Mouse (Mus musculus) left cerebral cortex, postnatal 14 days (tissue): ENCODE results near the gene Zfp446. TPM values are rescaled to one million over a fixed set of nuclear protein-coding genes. Genes with fewer than 3 reads are reported as not detected.
"Not testable (repeated sequence)": the region's sequence is repeated elsewhere in the genome, so short reads cannot be mapped to it uniquely, and the experiment has no call there.

Experiments
- DNase-seq, 2 experiments: peaks; one replicate each; pipeline ENCODE4 v3.0.0; 2021 to 2022; ENCODE audit warnings: low spot score in 2 of 2, mixed read lengths in 1 of 2
- intact Hi-C: fragments of 180-260 bp; cut with DNase I; formaldehyde crosslinking; loops from one replicate; pipeline ENCODE4 v1.15.1; 2025
- long read RNA-seq, 2 experiments: library from polyadenylated mRNA; stranded (forward); transcript quantifications; one replicate each; pipeline ENCODE4 v2.0.0; 2021
- total RNA-seq, 2 experiments: library from RNA; stranded (reverse); gene quantifications; 2 replicates each; pipeline ENCODE4 v1.2.3; 2021

Zfp446 gene
- 1 to 10 TPM; 7.1 to 8.5 TPM for total RNA-seq
- long read RNA-seq, experiment 1, partial matches to known transcripts, result 2 of 6 reads
- long read RNA-seq, experiment 1, other reads (novel, unspliced or antisense), result 3 of 6 reads
- long read RNA-seq, experiment 2, partial matches to known transcripts, result 0 of 1 reads
- long read RNA-seq, experiment 2, other reads (novel, unspliced or antisense), result 1 of 1 reads

DNA sequence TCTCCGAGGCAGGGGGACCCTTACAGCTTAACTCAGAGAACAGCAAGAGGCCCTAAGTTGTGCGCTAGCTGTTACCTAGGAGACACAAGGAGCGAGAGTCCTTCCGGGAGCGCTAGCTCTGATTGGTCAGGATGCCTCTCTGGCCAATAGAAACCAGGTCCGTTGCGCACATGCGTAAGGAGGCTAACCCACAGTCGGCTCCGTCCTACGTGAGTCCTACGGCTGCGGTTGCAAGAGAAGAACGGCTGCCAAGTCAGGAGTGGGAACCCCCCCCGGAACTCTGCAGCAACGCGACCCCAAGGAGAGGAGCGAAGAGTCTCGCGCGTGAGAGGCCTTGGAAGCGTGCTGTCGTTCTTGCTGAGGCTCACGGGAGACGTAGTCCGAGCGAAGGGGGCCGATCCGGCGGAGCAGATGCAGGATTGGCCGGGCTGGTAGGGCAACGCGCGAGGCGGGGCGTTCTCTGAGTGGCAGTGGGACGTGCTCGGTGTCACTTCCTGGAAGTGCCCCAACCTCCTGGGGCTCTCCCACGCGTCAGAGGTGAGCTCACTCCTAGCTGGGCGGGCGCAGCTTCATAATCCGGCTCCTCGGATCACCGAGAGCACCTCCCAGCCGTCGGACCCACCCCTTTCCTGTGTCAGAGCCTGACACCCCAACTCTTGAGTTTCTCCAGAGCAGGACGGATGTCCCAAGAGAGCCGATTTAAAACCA is at the start of gene Zfp446:
Gene Zfp446, plus strand, starts transcription at position 167 of the 708 bp plus-strand sequence.
- intact Hi-C loops, result no loop called here
- DNase-seq, result peak; percentile 99

DNA sequence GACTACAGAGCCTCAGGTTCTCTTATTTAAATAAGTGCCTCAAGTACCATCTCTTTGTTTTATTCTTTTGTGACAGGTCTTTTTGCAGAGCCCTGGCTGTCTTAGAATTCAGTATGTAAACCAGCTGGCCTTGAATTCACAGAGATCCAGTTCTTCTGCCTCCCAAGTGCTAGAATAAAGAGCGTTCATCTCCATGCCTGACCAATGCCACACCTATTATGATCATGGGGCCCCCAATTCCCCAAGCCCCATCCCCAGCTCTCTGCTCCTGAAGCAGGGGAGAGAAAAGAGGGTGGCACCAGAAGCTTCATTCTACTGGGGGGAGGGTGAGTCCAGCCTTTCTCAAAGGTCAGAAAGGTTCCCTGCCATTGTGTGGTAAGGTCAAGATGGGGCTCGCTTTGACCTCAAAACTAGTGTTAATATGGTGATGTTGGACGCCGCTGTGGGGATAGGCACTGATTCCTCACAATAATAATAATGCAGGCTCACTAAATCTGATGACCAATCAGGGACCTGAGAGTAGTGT is 44.0 kb upstream of the Zfp446 start:
- intact Hi-C loops, result no loop called here
- DNase-seq, result no peak

DNA sequence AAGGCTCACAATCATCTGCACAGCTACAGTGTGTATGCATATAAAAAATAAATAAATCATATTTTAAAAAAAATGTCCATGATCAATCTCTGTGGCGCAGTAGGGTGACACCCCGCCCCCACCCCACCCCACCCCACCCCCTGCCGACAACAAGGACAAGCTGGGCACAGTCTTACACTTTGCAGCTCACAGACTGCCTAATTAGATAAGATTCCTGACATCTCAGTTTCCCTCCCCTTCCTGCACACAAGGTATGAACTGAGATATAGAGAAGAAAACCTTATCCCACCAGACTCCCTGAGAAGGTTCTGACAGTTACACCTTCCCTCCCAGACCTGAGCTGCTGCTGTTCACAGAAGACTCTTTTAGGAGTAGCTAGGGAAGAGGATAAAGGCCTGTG is 42.8 kb upstream of the Zfp446 start:
- no peak for DNase-seq
- intact Hi-C loops, result no loop called here

DNA sequence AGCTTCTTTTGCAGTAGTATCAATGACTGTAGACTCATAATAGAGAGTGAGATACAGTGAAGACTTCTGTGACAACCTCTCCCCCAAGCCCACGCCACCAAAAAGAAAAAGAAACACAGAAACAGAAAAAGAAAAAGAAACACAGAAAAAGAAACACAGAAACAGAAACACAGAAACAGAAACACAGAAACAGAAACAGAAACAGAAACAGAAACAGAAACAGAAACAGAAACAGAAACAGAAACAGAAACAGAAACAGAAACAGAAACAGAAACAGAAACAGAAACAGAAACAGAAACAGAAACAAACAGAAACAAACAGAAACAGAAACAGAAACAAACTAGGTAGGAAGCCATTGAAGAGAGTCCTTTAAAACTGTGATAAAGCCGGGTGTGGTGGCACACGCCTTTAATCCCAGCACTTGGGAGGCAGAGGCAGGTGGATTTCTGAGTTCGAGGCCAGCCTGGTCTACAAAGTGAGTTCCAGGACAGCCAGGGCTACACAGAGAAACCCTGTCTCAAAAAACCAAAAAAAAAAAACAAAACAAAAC is 40.3 kb upstream of the Zfp446 start:
- DNase-seq, intact Hi-C loops: not testable (repeated sequence)

DNA sequence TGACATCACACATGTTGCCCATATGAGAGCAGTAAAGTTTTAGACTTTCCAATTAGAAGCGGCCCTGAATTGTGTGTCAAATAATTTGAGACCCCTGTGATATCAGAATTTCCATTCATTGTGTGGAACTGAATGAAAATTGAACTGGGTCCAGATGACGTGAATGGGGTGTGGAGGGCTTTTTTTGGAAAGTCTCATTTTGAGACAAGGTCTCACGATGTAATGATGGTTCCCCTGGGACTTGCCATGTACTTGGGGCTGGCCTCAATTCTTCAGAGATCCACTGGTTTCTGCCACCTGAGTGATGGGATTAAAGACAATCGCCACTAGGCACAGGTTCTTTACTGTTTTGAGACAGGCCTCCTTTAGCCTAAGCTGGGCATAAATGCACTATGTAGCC is 37.0 kb upstream of the Zfp446 start:
- intact Hi-C loops, result no loop called here
- DNase-seq, result no peak

DNA sequence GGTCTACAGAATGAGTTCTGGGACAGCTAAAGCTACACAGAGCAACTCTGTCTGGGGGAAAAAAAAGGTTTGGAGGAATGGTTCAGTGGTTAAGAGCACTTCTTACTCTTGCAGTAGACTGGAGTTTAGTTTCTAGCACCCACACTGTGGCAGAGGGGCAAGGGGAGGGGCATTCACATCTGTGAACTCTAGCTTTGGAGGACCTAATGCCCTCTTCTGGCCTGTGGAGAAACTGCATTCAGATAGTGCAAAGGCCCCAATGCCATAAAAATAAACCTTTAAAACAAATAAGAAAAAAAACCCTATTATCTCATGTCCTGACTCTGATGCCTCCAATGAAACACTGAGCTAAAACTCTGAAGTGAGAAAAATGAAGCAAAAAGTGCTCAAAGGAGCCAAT is 34.2 kb upstream of the Zfp446 start:
- intact Hi-C loops, result no loop called here

DNA sequence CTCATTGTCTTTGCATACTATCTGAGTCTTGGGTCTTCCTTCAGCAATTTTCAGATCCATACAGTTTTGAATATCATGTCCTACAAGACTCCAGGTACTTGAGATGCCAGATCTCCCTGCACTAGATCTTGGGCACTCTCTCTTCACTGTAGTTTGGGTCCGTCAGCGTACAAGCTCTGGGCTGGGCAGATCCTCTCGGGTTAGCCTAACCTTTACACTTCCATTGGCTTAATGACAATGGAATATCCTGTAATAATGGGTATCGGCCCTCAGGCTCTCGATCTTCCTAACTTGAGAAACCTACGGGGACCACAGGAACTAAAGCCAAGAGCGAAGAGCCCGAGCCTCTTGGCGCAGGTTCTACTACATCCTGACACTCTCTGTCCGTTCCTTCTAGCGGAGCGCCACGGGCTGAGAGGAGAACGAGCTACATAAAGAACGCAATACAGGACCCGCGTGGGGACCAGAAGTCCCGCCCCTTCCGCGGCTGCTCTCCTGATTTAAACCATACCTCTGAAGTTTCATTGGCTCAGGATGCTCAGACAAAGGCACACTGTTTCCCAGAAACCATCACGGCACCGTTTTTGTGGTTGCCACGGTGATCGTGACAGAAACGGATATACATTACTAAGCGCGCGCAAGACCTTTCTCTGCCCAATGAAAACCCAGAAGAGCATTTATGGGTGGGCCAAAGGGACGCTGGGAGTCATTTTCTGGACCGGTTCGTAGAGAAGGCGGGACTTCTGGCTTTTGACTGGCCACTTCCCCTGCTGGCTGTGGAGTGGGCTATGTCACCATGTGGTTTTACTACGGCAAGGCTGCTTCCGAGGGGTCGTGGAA is 28.4 kb upstream of the Zfp446 start:
- intact Hi-C loops, result no loop called here
- DNase-seq, result peak; percentile 97 to 98

More for the DNA sequence above, 34.2 kb upstream of the Zfp446 start:
- no peak for DNase-seq

DNA sequence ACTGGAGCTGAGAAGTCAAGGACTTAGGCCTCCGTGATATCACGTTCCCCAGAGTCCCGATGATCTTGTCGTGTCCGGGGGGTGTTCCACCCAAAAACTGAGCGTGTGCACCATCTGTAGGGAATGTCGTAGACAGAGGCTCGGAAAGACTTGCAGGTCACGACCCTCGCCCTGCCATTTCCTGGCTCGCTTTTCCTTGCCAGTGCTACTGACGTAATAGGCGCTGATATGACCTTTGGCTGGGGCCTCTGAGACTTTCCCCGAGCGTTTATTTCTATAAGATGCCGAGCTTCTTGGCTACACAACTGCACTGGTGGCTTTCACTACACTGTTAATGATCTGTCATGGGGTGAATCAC is 27.8 kb upstream of the Zfp446 start:
- DNase-seq, result no peak
- intact Hi-C loops, result no loop called here

DNA sequence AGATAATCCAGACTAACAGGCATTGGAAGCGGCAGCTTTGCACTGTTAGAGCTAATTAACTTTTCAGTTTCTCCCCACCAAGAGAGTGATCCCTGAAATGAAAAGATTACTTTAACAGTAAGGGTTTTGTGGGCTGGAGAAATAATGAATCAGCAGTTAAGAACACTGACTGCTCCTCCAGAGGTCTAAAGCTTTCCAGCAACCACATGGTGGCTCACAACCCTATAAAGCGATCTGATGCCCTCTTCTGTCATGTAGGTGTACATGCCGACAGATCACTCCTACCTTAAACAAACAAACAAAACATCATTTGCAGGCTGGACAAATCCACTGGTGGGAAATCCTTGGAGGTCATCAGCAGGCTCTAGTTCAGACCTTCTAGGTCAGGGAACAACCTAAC is 22.8 kb upstream of the Zfp446 start:
- intact Hi-C loops, result no loop called here
- no peak for DNase-seq

DNA sequence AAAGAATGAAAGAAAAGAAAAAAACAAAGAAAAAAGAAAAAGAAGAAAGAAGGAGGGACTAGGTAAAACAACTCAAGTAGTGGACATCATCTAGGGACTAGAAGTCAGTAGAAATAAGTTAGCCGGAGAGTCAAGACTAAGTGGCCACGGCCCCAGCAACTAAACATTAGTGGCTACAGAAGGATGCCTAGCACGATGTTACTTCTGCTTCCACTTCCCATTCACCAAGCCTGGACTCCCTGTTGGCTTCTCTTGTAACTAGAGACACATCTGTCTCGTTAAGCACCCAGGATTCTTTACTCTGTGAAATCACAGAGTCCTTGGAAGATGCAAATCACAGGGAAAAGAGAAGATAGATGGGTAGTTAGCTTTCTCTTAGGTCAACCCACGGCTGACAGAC is 20.1 kb upstream of the Zfp446 start:
- DNase-seq, result no peak

DNA sequence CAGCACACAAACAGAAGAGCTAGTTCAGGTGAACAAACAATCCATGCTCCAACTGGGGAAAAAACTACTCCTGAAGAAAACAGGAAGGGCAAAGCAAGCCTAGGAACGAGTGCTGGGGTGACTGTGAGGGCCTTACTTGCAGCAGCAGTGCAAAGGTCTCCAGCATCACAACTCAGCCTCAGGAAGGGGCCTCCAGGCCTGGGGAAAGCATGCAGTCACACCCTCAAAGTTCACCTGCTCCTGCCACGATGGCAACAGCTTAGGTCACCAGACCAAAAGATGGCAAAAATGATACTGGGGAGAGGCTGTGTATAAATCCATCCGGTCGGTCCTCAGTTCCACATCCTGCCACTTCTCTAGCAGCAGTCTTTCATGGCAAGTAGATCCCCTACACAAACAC is 18.7 kb upstream of the Zfp446 start:
- intact Hi-C loops, result no loop called here
- DNase-seq, result no peak

More for the DNA sequence above, 20.1 kb upstream of the Zfp446 start:
- intact Hi-C loops, result no loop called here

DNA sequence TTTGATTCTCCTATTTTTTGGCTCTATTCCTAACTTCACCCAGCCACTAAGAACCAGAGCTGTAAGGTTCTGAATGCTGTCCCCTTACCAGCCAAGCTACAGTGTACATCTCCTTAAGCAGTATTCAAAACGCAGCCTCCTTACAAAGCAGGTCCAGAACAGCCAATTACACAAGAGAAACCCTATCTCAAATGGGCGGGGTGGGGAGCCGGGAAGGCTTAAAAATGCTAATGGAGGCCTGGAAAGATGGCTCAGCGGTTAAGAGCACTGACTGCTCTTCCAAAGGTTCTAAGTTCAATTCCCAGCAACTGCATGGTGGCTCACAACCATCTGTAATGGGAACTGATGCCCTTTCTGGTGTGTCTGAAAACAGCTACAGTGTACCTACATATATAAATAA is 17.9 kb upstream of the Zfp446 start:
- no peak for DNase-seq
- intact Hi-C loops, result no loop called here

DNA sequence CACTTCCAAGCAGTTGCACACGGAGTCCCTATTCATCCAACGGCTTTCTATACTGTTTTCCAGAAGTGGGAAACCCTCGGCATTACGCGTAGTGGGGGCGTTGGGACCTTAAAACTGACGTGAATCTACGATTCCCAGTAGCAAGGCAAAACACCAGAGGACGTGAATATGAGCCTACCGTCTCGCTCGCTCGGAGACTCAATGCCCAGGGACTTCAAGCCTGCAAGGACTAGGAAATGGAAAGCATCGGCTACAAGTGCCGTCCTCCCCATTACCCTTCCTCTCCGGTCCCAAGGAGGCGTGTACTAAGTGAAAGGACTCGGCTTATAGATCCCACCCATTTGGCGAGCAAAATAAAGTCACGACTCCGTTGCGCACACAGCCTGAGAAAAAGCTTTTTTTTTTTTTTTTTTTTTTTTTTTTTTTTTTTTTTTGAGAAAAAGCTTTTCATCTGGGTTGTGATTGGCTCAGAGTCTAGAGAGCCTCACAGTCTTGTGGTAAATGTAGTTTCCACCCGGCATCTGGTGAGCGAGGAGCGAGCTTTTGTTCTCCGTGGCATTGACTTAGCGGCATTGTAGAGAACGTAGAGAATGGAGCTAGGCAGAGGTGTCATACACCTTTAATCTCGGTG is 16.0 kb upstream of the Zfp446 start:
- intact Hi-C loops, result no loop called here
- DNase-seq, result peak; percentile 66 to 75

DNA sequence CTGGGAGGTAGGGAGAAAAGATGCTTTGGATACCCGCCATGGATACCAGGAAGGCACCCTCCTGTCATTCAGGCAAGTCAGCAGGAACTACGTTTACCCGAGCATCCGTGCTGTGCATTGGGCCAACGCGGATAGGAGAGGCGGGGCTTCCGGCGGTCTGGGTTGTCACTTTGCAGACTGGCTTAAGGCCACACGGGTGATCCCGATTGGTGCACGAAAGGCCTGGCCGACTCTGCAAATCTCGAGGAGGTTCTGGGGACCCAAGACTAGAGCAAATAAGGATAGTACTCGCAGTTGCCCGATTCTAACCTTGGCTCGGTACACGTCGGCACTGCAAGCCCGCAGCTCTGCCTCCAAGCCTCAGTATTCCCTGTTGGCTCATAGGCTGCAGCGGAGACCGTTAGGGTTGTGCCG is 12.0 kb upstream of the Zfp446 start, which contains the start of gene Zfp324:
Gene Zfp324, plus strand, starts transcription at position 161 of the 414 bp plus-strand sequence.
- intact Hi-C loops, result no loop called here
- DNase-seq, result peak; percentile 92 to 94

DNA sequence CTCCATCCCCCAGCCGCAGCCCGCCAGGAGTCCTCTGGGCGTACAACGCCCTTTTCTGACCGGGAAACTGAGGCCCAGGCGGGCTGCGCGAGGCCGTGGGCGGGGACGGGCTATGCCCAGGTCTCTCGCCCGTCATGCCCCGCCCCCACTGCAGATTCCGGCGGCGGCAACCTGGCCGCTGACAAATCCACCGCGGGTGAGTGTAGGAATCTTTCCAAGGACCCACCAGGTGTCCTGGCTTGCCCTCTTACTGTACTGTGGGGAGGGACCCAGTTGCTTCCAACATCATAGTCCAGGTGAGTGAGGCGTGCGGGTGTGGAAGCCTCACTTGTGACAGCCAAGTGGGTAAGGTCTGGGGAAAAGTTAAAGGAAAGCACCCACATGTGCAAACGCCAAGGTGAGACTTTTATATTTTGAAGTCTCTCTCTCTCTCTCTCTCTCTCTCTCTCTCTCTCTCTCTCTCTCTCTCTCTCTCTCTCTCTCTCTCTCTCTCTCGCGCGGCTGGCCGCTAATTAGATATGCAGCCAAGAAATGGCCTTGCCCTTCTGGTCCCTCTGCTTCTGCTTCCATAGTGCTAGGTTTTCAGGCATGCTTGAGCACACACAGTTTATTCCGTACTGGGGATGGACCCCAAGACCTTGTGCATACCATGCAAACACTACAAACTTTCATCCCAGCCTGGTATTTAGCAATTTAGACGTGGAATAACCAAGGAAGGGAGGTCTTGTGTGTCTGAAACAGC is 11.4 kb upstream of the Zfp446 start:
- peak; percentile 30 to 50 for DNase-seq
- intact Hi-C loops, result no loop called here

DNA sequence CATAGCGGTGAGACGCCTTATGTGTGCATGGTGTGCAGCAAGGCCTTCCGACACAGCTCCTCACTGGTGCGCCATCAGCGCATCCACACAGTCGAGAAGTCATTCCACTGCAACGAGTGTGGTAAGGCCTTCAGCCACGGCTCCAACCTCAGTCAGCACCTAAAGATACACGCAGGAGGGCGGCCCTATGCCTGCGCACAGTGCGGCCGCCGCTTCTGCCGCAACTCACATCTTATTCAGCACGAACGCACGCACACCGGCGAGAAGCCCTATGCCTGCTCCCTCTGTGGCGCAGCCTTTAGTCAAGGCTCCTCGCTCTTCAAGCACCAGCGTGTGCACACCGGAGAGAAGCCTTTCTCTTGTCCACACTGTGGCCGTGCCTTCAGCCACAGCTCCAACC is 6.7 kb upstream of the Zfp446 start:
- intact Hi-C loops, result no loop called here

DNA sequence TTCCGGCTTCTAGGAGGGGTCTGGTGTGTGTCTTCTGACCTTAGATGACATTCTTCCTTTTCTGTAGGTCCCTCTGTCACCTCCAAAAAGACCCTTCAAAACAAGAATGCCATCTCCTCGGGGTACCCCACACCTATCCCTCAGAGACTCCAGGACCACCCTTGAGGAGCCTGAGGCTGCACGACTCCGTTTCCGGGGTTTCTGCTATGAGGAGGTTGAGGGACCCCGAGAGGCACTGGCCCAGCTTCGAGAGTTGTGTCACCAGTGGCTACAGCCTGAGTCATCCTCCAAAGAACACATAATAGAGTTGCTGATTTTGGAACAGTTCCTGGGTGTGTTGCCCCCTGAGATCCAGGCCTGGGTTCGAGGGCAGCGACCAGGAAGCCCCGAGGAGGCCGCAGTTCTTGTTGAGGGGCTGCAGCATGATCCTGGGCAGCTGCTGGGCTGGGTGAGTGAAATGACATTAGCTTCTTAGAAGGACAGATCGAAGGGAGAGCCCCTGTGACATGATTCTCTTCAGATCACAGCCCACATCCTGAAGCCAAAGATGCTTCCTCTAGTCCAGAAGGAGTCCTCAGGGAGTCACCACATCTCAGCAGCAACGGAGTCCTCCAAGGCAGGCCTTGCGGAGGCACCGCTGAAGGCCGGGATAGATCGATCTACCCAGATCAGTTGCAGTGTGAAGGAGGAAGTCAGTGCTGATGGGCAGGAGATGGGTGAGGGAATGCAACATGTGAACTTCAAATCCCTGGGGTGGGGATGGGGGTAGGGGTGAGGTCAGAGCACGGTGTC is 1.5 kb downstream of the Zfp446 start:
- intact Hi-C loops, result no loop called here
- no peak for DNase-seq

More for the DNA sequence above, 6.7 kb upstream of the Zfp446 start:
- DNase-seq, result no peak

DNA sequence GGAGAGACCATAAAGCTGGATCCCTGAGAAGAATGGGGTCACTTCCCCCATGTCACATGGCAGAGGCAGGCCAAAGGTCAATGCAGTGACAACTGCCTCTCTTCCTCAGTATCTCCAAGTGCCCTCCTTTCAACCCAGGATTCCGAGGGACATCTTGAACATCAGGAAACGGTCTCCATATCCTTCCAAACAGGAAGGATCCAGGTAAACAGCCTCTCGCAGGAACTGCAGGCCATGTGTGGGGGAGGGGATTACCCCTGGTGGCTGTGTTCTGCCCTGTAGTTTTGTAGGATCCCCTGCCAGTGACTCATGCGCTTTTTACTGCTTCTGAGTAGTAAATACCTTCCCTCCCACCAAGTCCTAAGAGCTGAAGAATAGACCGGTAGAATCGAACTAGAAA is 2.1 kb downstream of the Zfp446 start:
- intact Hi-C loops, result no loop called here
- DNase-seq, result no peak
